Mouse (Mus musculus) cerebellum, adult 11 months (tissue): ENCODE measurements around the gene Adgrg3.
A peak's percentile ranks its signal among the peaks of the same experiment; 100 is the strongest.

Experiments used
- DNase-seq: peaks from one replicate; pipeline ENCODE4 v3.0.0; 2022

The Adgrg3 gene

DNA sequence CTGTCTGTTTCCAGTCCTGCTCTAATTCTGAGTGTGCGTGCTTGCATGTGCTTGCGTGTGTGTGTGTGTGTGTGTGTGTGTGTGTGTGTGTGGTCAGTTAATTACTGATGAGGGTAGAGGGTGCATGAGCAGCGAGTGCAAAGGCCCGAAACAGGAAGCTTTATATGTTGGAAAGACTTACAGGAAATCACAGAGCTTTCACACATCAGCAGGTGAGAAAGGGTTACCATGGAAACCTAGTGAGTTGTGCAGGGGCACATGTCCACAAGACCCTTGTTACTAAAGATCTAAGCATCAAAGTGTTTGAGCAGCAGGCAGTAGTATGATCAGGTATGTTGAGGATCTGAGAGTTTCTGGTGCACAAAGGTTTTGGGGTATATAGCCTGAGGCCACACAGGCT is 66.8 kb downstream of the Adgrg3 start:
- DNase-seq: no peak

DNA sequence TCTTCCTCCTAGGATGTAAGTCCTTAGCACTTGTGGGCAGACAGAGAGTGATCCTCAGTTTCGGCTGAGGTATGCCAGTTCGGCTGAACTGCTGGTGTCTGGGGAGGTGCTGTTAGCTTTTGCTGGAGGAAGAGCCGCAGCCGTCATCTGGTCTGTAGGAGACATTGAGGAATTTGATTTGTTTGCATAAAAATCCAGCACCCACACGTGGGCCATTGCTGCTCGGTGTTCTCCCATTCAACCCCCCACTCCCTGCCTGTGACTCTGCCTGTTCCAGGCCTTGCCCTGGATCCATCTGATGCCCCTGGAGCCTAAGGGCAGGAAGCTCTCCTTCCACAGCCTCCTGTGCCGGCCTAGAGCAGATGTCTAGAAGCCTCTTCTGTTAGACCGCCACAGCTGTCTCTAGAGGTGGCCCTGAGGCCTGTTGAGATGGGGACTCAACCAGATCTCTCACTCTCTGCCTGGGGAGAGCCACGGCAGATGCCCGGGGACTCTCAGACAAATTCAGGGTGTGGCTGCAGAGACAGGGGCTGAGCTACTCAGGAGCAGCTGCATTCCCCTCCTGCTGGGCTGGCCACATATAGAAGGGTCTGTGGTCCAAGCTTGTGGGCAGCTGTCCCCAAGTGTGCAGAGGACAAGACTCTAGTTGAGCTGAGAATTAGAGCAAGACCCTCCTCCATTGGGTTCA is 67.4 kb downstream of the Adgrg3 start:
- DNase-seq: no peak

DNA sequence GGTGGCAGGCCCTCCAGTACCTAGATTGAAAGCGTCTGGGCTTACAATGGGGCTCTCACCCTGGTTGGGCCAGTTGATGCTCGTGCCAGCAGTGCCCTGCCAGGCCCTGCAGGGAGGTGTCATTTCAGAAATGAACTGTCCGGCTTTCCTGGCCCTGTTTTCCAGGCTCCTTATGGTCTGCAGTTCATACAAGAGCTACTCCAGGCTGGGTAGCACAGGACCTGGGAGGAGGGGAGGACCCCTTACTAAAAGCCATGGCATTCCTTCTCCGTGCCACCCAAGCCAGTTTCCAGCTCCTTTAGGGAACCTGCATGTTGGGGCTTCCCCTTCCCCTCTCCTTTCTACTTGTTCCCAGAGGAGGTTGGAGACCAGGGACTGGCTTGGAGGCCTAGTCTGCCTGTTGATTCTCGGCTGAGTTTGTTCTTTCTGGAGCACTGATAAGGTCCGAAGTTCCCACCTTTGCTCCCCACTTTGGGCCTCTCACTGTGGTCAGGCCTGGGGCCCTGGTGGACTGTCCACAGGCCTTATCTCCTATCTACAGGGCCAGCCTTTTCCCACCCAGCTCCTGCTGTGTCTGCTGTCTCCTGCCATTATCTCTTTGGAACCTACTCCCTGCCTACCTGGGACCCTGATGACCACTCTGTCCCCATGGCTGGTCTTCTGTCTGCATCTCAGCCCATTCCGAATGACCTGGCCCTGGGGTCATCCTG is 68.1 kb downstream of the Adgrg3 start:
- DNase-seq: peak; percentile 56

DNA sequence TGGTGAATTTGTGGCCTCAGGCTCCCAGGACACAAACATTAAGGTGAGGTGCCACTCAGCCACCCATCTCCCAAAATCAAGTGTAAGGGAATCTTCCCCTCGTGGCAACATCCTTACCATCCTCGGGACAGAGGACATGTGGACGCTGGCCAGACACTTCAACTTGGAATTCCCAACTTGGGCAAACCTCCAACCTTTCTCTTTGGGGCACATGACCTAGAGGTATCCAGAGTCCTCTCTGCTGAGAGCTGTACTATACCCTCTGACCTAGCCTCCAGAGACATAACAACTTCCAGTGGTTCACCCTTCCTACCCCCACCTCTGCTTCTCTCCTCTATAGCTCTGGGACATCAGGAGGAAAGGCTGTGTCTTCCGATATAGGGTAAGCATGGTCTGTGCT is 76.1 kb downstream of the Adgrg3 start:
- no peak for DNase-seq
